Mouse (Mus musculus) spleen, adult 2 months (tissue): Measurements from ENCODE around the gene Madd.

Source experiments
- CTCF ChIP-seq: fragments of 200-500 bp; IDR thresholded peaks from 2 replicates; pipeline ENCODE4 v1.5.1; 2011; ENCODE audit warnings: mild to moderate bottlenecking, inconsistent platforms; ENCODE audit not compliant: insufficient read depth, insufficient read length, insufficient replicate concordance; ENCODE audit errors: extremely low read depth
- POLR2A ChIP-seq: fragments of 200-500 bp; IDR thresholded peaks from 2 replicates; pipeline ENCODE4 v1.6.1; 2011; ENCODE audit warnings: low read depth, low read length, inconsistent platforms

DNA sequence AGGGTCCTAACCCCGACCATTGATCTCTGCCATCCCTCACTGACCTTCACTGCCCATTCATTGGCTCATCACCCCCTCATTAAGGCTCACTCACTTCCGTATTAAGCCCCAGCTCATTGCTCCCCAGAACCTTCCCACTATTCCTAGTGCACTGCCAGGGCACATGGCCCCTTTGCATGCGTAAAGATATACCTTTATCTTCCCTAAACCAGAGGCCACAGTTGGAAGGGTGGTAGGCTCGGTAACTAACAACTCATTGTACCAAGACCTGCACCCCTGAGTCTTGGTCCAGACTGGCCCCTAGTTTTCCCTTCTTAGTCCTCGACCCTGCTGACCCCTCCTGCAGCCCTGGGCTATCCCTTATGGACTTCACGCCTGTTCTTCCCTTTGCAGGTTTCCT is 69.8 kb downstream of the Madd start:
- TF ChIP-seq CTCF (no peak), POLR2A (no peak)
